Mouse (Mus musculus): ENCODE data around the gene Ints12. TPM values are rescaled to one million over a fixed set of nuclear protein-coding genes. Genes with fewer than 3 reads are reported as not detected.
A peak's percentile ranks its signal among the peaks of the same experiment; 100 is the strongest.

The Ints12 gene
- polyA plus RNA-seq, 1 experiment: 10.4 TPM

DNA sequence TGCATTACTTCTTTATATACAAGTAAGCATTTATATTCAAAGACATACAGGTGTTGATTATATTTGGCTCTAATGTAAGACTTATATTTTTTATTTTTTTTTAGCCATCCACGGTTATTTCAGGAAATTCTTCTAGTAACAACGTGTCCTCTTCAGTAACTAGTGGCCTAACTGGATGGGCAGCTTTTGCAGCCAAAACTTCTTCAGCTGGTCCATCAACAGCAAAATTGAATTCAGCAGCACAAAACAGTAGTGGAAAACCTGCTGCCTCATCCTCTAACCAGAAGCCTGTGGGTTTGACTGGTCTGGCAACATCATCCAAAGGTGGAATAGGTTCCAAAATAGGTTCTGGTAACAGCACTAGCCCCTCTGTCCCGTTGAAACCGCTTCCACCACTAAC lies 17.1 kb downstream of the Ints12 start:
- 95% methylated on average over 4 of the region's 4 CpGs for WGBS
- DNase-seq: no peak
- H3K27me3 ChIP-seq (ENCODE audit: control insufficient read depth, insufficient read depth, low read length): no peaks in the 10 kb centered on the region
- TF ChIP-seq POLR2A (IDR thresholded peaks at IDR 0.05; ENCODE audit: borderline replicate concordance, insufficient read depth, low read length): no peak
- no peak for TF ChIP-seq CTCF (IDR thresholded peaks at IDR 0.05; ENCODE audit: borderline replicate concordance, insufficient read depth, low read depth, low read length)
- H3K4me3 ChIP-seq (replicated peaks; ENCODE audit: insufficient read depth, low read depth, low read length): no peak overlapping the region
- H3K4me1 ChIP-seq (ENCODE audit: control insufficient read depth, insufficient read depth, low read length): no peaks in the 10 kb centered on the region
- H3K27ac ChIP-seq (ENCODE audit: insufficient read depth, low read length): no peak overlapping the region

DNA sequence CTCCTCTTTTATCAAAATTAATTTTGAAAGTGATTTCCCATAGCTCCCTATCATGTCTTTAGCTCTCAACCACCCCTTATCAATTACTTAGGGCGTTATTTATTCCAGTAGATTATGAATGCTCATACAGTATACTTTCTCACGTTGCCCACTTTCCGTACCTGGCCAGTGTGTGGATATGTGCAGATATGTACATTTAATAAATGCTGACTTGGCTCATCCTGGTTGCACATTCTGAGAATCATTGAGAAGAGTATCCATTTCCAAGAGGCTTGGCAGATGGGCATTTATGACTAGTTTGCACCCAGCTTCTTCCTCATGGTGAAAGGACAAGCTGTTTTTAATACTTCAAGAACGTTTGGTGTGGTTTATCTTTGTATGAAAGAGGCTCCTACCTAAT lies 18.2 kb downstream of the Ints12 start:
- no peak overlapping the region for H3K27ac ChIP-seq (ENCODE audit: insufficient read depth, low read length)
- 89% methylated on average over 4 of the region's 4 CpGs for WGBS
- TF ChIP-seq POLR2A (IDR thresholded peaks at IDR 0.05; ENCODE audit: borderline replicate concordance, insufficient read depth, low read length) (no peak), CTCF (IDR thresholded peaks at IDR 0.05; ENCODE audit: borderline replicate concordance, insufficient read depth, low read depth, low read length) (no peak)
- no peak for DNase-seq
- H3K4me3 ChIP-seq (replicated peaks; ENCODE audit: insufficient read depth, low read depth, low read length): no peak overlapping the region
- no peaks in the 10 kb centered on the region for H3K27me3 ChIP-seq (ENCODE audit: control insufficient read depth, insufficient read depth, low read length)
- H3K4me1 ChIP-seq (ENCODE audit: control insufficient read depth, insufficient read depth, low read length): no peaks in the 10 kb centered on the region

DNA sequence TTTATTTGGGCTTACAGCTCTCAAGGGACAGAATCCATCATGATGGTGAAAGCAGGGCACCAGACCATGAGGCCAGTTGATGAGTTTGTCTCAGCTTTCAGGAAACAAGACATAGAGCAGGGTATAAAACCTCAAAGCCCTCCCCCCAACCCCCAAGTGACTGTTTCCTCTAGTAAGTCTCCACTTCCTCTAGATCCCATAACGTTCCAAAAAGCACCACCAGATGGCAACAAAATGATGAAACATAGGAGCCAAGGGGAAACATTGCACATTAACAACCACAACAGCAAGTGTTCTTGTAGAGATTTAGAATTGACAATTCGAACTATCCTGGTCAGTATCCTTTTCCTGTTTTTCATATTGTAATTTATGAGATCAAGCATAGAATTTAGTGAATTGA lies 20.1 kb downstream of the Ints12 start:
- WGBS: 23% methylated on average over 2 of the region's 2 CpGs
- Histone ChIP-seq H3K4me3 (replicated peaks; ENCODE audit: insufficient read depth, low read depth, low read length) (no peak overlapping the region), H3K4me1 (ENCODE audit: control insufficient read depth, insufficient read depth, low read length) (no peaks in the 10 kb centered on the region), H3K27me3 (ENCODE audit: control insufficient read depth, insufficient read depth, low read length) (no peaks in the 10 kb centered on the region), H3K27ac (ENCODE audit: insufficient read depth, low read length) (no peak overlapping the region)
- DNase-seq: peak in 1 of 2 experiments; percentile 33
- peak; percentile 29; the same call in 1 of the 2 replicates for TF ChIP-seq CTCF (IDR thresholded peaks at IDR 0.05; ENCODE audit: borderline replicate concordance, insufficient read depth, low read depth, low read length)
- no peak for TF ChIP-seq POLR2A (IDR thresholded peaks at IDR 0.05; ENCODE audit: borderline replicate concordance, insufficient read depth, low read length)

DNA sequence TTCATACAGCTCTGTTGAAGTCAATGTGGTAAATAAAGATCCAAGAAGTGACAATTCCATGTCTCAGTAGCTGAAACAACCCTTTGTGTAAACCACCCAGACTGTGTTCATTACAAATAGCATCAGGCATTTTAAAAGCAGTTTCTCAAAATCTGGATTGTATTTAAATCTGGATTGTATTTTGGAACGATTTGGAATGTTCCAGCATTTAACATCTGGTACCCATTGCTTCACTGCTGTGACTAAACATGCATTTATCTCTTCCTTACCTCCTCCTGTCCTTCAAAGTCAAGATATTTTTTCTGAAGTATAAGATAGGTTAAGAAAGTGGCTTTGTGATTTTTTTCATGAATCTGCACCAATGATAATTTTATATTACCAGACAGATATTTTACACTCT lies 21.6 kb downstream of the Ints12 start:
- Histone ChIP-seq H3K4me1 (ENCODE audit: control insufficient read depth, insufficient read depth, low read length) (no peaks in the 10 kb centered on the region), H3K27ac (ENCODE audit: insufficient read depth, low read length) (no peak overlapping the region), H3K4me3 (replicated peaks; ENCODE audit: insufficient read depth, low read depth, low read length) (no peak overlapping the region), H3K27me3 (ENCODE audit: control insufficient read depth, insufficient read depth, low read length) (no peaks in the 10 kb centered on the region)
- no peak for DNase-seq
- TF ChIP-seq CTCF (IDR thresholded peaks at IDR 0.05; ENCODE audit: borderline replicate concordance, insufficient read depth, low read depth, low read length) (no peak), POLR2A (IDR thresholded peaks at IDR 0.05; ENCODE audit: borderline replicate concordance, insufficient read depth, low read length) (no peak)
- 46% methylated on average over 1 of the region's 1 CpGs for WGBS

DNA sequence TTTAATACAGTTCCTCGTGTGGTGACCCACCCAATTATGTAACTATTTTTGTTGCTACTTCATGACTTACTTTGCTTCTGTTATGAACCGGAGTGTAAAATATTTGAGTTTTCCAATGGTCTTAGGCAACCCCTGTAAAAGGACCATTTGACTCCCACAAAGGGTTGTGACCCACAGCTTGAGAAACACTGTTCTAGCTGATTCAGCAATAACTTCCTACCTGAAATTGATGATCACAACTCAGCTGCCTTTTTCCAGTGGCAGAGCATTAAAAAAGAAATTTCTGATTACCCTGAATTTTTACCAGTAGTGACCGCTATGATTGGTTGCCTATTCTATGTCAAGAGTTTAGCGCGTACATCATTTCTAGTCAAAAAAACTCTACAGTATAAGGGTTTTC lies 39.7 kb downstream of the Ints12 start:
- no peak for DNase-seq
- TF ChIP-seq CTCF (IDR thresholded peaks at IDR 0.05; ENCODE audit: borderline replicate concordance, insufficient read depth, low read depth, low read length): no peak
- TF ChIP-seq POLR2A (IDR thresholded peaks at IDR 0.05; ENCODE audit: borderline replicate concordance, insufficient read depth, low read length): no peak
- Histone ChIP-seq H3K4me3 (replicated peaks; ENCODE audit: insufficient read depth, low read depth, low read length) (no peak overlapping the region), H3K27ac (ENCODE audit: insufficient read depth, low read length) (no peak overlapping the region), H3K4me1 (ENCODE audit: control insufficient read depth, insufficient read depth, low read length) (no peaks in the 10 kb centered on the region), H3K27me3 (ENCODE audit: control insufficient read depth, insufficient read depth, low read length) (no peaks in the 10 kb centered on the region)
- 98% methylated on average over 5 of the region's 5 CpGs for WGBS

DNA sequence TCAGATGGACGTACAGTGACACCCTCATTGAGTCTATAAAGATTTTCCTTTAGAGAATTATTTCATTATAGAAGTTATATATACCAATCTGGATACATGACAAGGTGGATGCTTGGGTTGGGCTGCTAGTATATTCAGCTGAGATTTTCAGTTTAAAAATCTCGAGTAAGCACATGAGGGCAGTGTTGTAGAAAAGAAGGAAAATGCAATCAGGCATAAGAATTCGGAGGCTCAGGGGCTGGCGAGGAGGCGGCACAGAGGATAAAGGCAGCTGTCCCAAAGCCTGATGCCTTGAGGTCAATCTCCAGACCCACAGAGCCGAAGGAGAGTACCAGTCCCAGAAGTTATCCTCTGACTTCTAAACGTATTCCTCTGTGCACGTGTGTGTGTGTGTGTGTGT lies 41.0 kb downstream of the Ints12 start:
- no peak for TF ChIP-seq CTCF (IDR thresholded peaks at IDR 0.05; ENCODE audit: borderline replicate concordance, insufficient read depth, low read depth, low read length)
- no peak for TF ChIP-seq POLR2A (IDR thresholded peaks at IDR 0.05; ENCODE audit: borderline replicate concordance, insufficient read depth, low read length)
- 28% methylated on average over 8 of the region's 8 CpGs for WGBS
- no peak overlapping the region for H3K27ac ChIP-seq (ENCODE audit: insufficient read depth, low read length)
- H3K27me3 ChIP-seq (ENCODE audit: control insufficient read depth, insufficient read depth, low read length): no peaks in the 10 kb centered on the region
- H3K4me1 ChIP-seq (ENCODE audit: control insufficient read depth, insufficient read depth, low read length): no peaks in the 10 kb centered on the region
- H3K4me3 ChIP-seq (replicated peaks; ENCODE audit: insufficient read depth, low read depth, low read length): no peak overlapping the region
- DNase-seq: peak in 1 of 2 experiments; percentile 18

DNA sequence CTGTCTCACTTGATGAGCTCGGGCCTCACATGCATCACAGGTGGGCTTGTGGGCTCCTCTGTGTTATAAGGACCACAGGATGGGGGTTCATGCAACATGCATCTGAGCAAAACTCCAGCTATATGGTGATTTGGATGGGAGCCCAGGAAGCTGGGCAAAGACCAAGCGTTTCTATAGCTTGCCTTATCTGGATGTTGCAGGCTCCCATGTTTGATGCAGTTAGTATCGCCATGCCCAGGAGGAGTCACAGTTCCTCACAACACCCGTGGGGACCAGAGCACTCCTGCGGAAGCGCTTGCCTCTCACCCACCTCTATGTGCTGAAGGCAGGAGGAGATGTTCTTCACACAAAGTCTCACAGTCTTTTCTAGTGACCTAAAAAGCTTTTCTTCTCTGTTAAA lies 50.2 kb downstream of the Ints12 start:
- no peaks in the 10 kb centered on the region for H3K27me3 ChIP-seq (ENCODE audit: control insufficient read depth, insufficient read depth, low read length)
- WGBS: 83% methylated on average over 6 of the region's 6 CpGs
- H3K4me1 ChIP-seq (ENCODE audit: control insufficient read depth, insufficient read depth, low read length): peaks cover 2% of the 10 kb centered on the region; the same call in 1 of the 2 replicates
- TF ChIP-seq POLR2A (IDR thresholded peaks at IDR 0.05; ENCODE audit: borderline replicate concordance, insufficient read depth, low read length) (no peak), CTCF (IDR thresholded peaks at IDR 0.05; ENCODE audit: borderline replicate concordance, insufficient read depth, low read depth, low read length) (no peak)
- DNase-seq: no peak
- no peak overlapping the region for H3K27ac ChIP-seq (ENCODE audit: insufficient read depth, low read length)
- H3K4me3 ChIP-seq (replicated peaks; ENCODE audit: insufficient read depth, low read depth, low read length): no peak overlapping the region

DNA sequence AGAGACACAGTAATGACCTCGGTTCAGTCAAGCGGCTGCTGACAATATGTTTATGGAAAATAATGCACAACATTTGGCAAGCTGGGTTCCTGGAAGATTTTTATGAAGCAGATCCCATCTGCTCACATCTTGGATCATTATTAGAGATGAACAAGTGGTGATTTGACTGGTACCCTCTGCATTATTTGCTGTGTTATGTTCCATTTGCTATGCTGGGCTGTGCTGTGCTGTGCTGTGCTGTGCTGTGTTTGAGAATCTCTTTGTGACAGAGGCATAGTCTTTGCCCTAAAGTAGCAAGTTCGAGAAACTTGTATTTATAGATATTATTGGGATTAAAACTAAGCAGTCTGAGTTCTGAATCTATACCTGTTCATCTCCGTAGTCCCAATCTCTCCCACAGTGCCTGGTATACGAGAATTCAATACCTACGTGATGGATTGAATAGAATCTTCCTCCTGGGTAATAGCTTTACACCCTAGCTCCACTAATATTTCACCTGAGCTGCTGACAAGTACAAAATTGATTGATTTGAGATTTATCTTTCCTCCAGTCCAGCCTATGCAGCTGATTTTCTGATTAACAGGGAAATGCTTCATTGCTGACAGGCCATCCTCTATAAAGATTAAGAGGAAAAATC lies 53.0 kb downstream of the Ints12 start:
- peak; percentile 27 to 73 for DNase-seq
- WGBS: 59% methylated on average over 6 of the region's 6 CpGs
- TF ChIP-seq POLR2A (IDR thresholded peaks at IDR 0.05; ENCODE audit: borderline replicate concordance, insufficient read depth, low read length): no peak
- TF ChIP-seq CTCF (IDR thresholded peaks at IDR 0.05; ENCODE audit: borderline replicate concordance, insufficient read depth, low read depth, low read length): no peak
- H3K4me1 ChIP-seq (ENCODE audit: control insufficient read depth, insufficient read depth, low read length): peaks cover 2% of the 10 kb centered on the region; the same call in 1 of the 2 replicates
- no peaks in the 10 kb centered on the region for H3K27me3 ChIP-seq (ENCODE audit: control insufficient read depth, insufficient read depth, low read length)
- H3K27ac ChIP-seq (ENCODE audit: insufficient read depth, low read length): no peak overlapping the region
- H3K4me3 ChIP-seq (replicated peaks; ENCODE audit: insufficient read depth, low read depth, low read length): no peak overlapping the region

Measured in cerebellum, adult 2 months (tissue).